Mouse (Mus musculus) MEL-GATA-1-ER (cell line): ENCODE data around the gene Tomm6.

Source experiments
- DNase-seq: peaks from one replicate; pipeline ENCODE4 v3.0.0-alpha.2; 2012; ENCODE audit warnings: low read depth; ENCODE audit errors: extremely low read depth

Gene Tomm6

GRCm38 (mm10) chr17:47688344-47688607 lies at the start of gene Tomm6:
Gene Tomm6 (minus strand): TSS chr17:47688386.
- DNase-seq, result no peak

- peak; percentile 64 for DNase-seq
These were observed 49.3 kb upstream of the Tomm6 start for GRCm38 (mm10) chr17:47737271-47738065.

- peak; percentile 60 for DNase-seq
These were observed 48.7 kb upstream of the Tomm6 start, which contains the start of gene Tfeb for GRCm38 (mm10) chr17:47736856-47737255. Gene Tfeb (plus strand): TSS chr17:47737030.

- no peak for DNase-seq
These were observed 47.4 kb upstream of the Tomm6 start for GRCm38 (mm10) chr17:47735553-47736100.

- no peak for DNase-seq
These were observed 42.7 kb upstream of the Tomm6 start for GRCm38 (mm10) chr17:47730633-47731575.

GRCm38 (mm10) chr17:47726566-47726965 lies 38.4 kb upstream of the Tomm6 start, which contains the start of gene Pgc:
Gene Pgc (plus strand): TSS chr17:47726842.
- no peak for DNase-seq

GRCm38 (mm10) chr17:47721183-47721582 lies 33.0 kb upstream of the Tomm6 start:
- peak; percentile 25 for DNase-seq

- no peak for DNase-seq
These were observed 26.9 kb upstream of the Tomm6 start for GRCm38 (mm10) chr17:47715037-47715436.

- no peak for DNase-seq
These were observed 24.8 kb upstream of the Tomm6 start for GRCm38 (mm10) chr17:47712889-47713571.

GRCm38 (mm10) chr17:47711883-47712282 lies 23.7 kb upstream of the Tomm6 start:
- no peak for DNase-seq

- DNase-seq, result peak; percentile 49
These were observed 21.9 kb upstream of the Tomm6 start for GRCm38 (mm10) chr17:47710036-47710435.

GRCm38 (mm10) chr17:47708972-47709371 lies 20.8 kb upstream of the Tomm6 start:
- DNase-seq, result no peak

- DNase-seq, result no peak
These were observed 19.8 kb upstream of the Tomm6 start for GRCm38 (mm10) chr17:47707961-47708360.

- no peak for DNase-seq
These were observed 18.0 kb upstream of the Tomm6 start for GRCm38 (mm10) chr17:47706196-47706595.

- no peak for DNase-seq
These were observed 16.5 kb upstream of the Tomm6 start for GRCm38 (mm10) chr17:47704692-47705091.

- DNase-seq, result no peak
These were observed 15.4 kb upstream of the Tomm6 start for GRCm38 (mm10) chr17:47703556-47703955.

- no peak for DNase-seq
These were observed 14.6 kb upstream of the Tomm6 start for GRCm38 (mm10) chr17:47702548-47703345.

- no peak for DNase-seq
These were observed 13.6 kb upstream of the Tomm6 start for GRCm38 (mm10) chr17:47701793-47702192.

GRCm38 (mm10) chr17:47699055-47699454 lies 10.9 kb upstream of the Tomm6 start:
- DNase-seq, result no peak

- DNase-seq, result no peak
These were observed 10.0 kb upstream of the Tomm6 start for GRCm38 (mm10) chr17:47698156-47698555.

GRCm38 (mm10) chr17:47695337-47695710 lies 7.1 kb upstream of the Tomm6 start:
- no peak for DNase-seq
